Mouse (Mus musculus): ENCODE results near the gene Cpne5. TPM values are rescaled to one million over a fixed set of nuclear protein-coding genes. Genes with fewer than 3 reads are reported as not detected.

The Cpne5 gene
- polyA plus RNA-seq, 2 experiments: 14.7 TPM

DNA sequence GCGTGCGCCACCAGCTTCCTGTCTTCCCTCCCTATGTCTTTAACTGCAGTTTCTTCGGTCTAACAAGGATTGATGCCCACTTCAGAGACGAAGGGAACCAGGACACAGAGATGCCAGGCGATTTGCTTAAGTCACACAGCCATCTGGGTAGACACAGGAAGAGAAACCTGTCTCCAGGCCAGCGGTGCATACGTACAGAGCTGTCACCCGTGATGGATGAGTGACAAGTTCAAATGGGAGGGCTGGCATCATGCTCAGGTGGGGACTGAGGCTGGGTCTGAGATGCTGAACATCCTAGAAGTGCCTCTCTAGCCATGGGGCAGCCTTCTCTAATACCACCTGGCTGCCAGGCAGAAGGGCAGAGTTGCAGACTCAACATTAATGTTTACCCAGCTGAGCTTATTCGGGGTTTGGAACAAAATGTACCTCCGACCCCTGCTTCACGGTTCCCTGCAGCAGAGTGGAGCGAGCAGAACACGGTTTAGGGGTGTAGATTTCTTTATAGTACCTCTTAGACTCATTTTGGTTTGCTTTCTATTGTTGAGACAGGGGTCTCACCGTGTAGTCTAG, 67.5 kb downstream of the Cpne5 start:
- peaks cover 2% of the 10 kb centered on the region; the same call in 1 of the 2 replicates for H3K4me1 ChIP-seq (ENCODE audit: control insufficient read depth, insufficient read depth, low read length)
- ATAC-seq (ENCODE audit: low FRiP score, low read depth): no peak
- H3K9ac ChIP-seq (ENCODE audit: low read depth, low read length, severe bottlenecking): no peak overlapping the region
- H3K36me3 ChIP-seq (ENCODE audit: control insufficient read depth, insufficient read depth, low read length): no peaks in the 10 kb centered on the region
- no peak overlapping the region for H3K4me2 ChIP-seq (replicated peaks; ENCODE audit: low read depth, low read length, severe bottlenecking)
- no peak overlapping the region for H3K4me3 ChIP-seq (replicated peaks; ENCODE audit: low read length)
- DNase-seq (ENCODE audit: low spot score): no peak
- H3K27me3 ChIP-seq (ENCODE audit: control insufficient read depth, insufficient read depth, low read length): no peaks in the 10 kb centered on the region
- no peak for TF ChIP-seq POLR2A (IDR thresholded peaks at IDR 0.05; ENCODE audit: borderline replicate concordance, extremely low read depth, insufficient read depth, insufficient read length)
- 72% methylated on average over 14 of the region's 14 CpGs for WGBS
- H3K9me3 ChIP-seq (ENCODE audit: control insufficient read depth, low read length): no peaks in the 10 kb centered on the region
- no peak overlapping the region for H3K27ac ChIP-seq (replicated peaks; ENCODE audit: low read depth, low read length)

DNA sequence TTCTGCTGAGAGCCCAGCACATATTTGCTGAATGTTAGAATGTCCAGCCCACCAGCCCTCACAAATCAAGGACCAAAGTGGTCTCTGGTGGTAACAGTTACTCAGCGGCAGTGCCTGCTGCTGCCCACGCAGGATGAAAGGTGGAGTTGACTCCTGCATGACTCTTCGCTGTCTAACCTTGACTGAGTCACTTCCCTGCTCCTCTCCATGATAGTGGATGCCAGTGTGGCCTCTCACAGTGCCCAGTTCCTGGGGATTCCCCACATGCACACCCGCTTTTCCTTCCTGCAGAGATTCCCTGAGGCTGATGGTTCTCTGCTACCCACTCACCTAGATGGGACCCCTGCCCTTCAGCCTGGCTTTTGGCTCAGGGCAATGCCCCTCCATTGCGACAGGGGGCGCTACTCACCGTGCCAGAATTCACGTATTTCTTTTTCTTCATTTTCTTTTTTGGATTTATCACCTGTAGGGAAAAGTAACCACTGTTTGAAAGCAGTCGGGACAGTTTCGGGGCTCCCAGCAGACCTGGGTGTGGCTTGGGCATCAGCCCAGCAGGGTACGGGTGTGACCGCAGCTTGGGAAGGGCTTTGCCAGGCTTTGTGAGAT, 68.9 kb downstream of the Cpne5 start:
- no peak for TF ChIP-seq POLR2A (IDR thresholded peaks at IDR 0.05; ENCODE audit: borderline replicate concordance, extremely low read depth, insufficient read depth, insufficient read length)
- Histone ChIP-seq H3K4me3 (replicated peaks; ENCODE audit: low read length) (no peak overlapping the region), H3K9ac (ENCODE audit: low read depth, low read length, severe bottlenecking) (no peak overlapping the region), H3K9me3 (ENCODE audit: control insufficient read depth, low read length) (no peaks in the 10 kb centered on the region), H3K27ac (replicated peaks; ENCODE audit: low read depth, low read length) (no peak overlapping the region), H3K4me2 (replicated peaks; ENCODE audit: low read depth, low read length, severe bottlenecking) (no peak overlapping the region), H3K27me3 (ENCODE audit: control insufficient read depth, insufficient read depth, low read length) (no peaks in the 10 kb centered on the region), H3K36me3 (ENCODE audit: control insufficient read depth, insufficient read depth, low read length) (no peaks in the 10 kb centered on the region), H3K4me1 (ENCODE audit: control insufficient read depth, insufficient read depth, low read length) (peaks cover 10% of the 10 kb centered on the region)
- 78% methylated on average over 12 of the region's 12 CpGs for WGBS
- DNase-seq (ENCODE audit: low spot score): no peak
- ATAC-seq (ENCODE audit: low FRiP score, low read depth): no peak

DNA sequence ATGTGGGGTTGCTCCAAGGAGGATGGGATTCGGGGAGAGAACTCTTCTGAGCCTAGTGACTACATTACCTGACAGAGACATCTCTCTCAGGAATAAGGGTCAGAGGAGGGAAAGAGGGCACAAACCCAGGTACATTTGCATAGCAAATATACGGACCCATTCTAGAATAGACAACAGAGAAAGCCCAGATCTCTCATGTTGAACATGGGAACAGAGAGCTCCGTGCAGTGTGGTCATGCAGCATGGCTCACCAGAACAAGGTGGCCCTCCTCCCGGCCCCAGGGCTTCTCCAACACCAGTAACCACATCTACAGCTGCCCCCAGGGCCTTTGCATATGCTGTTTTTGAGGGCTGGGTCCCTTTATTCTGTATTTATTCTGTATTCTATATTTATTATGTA, 69.5 kb downstream of the Cpne5 start:
- no peak for TF ChIP-seq POLR2A (IDR thresholded peaks at IDR 0.05; ENCODE audit: borderline replicate concordance, extremely low read depth, insufficient read depth, insufficient read length)
- H3K4me1 ChIP-seq (ENCODE audit: control insufficient read depth, insufficient read depth, low read length): peaks cover 10% of the 10 kb centered on the region
- H3K9ac ChIP-seq (ENCODE audit: low read depth, low read length, severe bottlenecking): no peak overlapping the region
- H3K4me3 ChIP-seq (replicated peaks; ENCODE audit: low read length): no peak overlapping the region
- DNase-seq (ENCODE audit: low spot score) (no peak), ATAC-seq (ENCODE audit: low FRiP score, low read depth) (no peak)
- no peaks in the 10 kb centered on the region for H3K9me3 ChIP-seq (ENCODE audit: control insufficient read depth, low read length)
- no peak overlapping the region for H3K27ac ChIP-seq (replicated peaks; ENCODE audit: low read depth, low read length)
- H3K4me2 ChIP-seq (replicated peaks; ENCODE audit: low read depth, low read length, severe bottlenecking): no peak overlapping the region
- WGBS: 82% methylated on average over 4 of the region's 4 CpGs
- H3K27me3 ChIP-seq (ENCODE audit: control insufficient read depth, insufficient read depth, low read length): no peaks in the 10 kb centered on the region
- H3K36me3 ChIP-seq (ENCODE audit: control insufficient read depth, insufficient read depth, low read length): no peaks in the 10 kb centered on the region

DNA sequence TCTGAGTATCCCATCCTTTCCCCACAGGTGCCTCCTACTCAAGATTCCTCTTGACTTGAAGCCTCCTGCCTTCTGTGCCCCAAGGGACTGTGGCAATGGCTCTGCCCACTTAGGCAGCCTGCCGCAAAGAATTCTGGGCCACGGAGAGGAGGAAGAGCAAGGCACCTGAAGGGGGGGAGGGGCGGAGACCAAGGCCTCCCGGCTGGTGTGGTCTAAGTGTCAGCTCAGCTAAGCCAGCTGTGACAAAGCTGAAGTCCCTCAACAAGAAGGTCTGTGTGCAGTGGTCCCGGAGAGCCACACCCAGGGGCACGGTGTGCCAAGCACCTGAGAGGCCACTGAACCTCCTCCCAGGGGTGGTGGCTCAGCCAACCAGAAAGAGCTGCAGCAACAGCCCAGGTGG, 70.6 kb downstream of the Cpne5 start:
- H3K36me3 ChIP-seq (ENCODE audit: control insufficient read depth, insufficient read depth, low read length): no peaks in the 10 kb centered on the region
- no peaks in the 10 kb centered on the region for H3K9me3 ChIP-seq (ENCODE audit: control insufficient read depth, low read length)
- WGBS: 67% methylated on average over 6 of the region's 6 CpGs
- no peak for DNase-seq (ENCODE audit: low spot score)
- H3K27ac ChIP-seq (replicated peaks; ENCODE audit: low read depth, low read length): no peak overlapping the region
- H3K4me2 ChIP-seq (replicated peaks; ENCODE audit: low read depth, low read length, severe bottlenecking): no peak overlapping the region
- TF ChIP-seq POLR2A (IDR thresholded peaks at IDR 0.05; ENCODE audit: borderline replicate concordance, extremely low read depth, insufficient read depth, insufficient read length): no peak
- no peak for ATAC-seq (ENCODE audit: low FRiP score, low read depth)
- no peak overlapping the region for H3K4me3 ChIP-seq (replicated peaks; ENCODE audit: low read length)
- H3K4me1 ChIP-seq (ENCODE audit: control insufficient read depth, insufficient read depth, low read length): peaks cover 10% of the 10 kb centered on the region
- H3K27me3 ChIP-seq (ENCODE audit: control insufficient read depth, insufficient read depth, low read length): no peaks in the 10 kb centered on the region
- no peak overlapping the region for H3K9ac ChIP-seq (ENCODE audit: low read depth, low read length, severe bottlenecking)

DNA sequence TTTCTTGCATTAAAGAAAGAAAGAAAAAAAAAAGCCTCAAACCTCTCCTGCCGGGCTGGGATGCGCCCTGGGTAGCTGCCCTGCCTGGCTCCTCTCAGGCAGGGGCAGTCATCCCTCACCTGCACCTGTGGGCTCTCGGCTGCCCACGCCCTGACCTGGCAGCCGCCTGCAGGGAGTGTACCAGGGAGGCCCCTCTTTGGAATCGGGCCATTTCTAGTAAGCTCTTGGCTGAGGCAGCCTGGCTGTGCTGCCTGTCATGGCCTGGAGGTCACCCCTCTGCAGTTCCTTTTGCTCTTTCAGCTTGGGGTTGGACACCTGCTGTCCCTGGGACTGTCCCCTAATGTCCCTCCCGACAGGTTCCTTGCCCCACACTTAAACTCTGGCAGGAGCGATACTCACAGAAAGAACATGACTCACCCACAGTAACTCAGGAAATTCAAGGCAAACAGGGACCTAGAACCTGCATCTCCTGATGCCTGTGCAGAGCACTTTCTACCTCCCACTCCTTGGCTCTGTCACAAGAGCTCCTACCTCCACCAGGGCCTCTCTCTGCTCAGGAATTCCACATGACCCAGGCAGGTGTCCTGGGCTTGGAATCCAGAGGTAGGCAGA, 71.9 kb downstream of the Cpne5 start:
- Histone ChIP-seq H3K9ac (ENCODE audit: low read depth, low read length, severe bottlenecking) (no peak overlapping the region), H3K9me3 (ENCODE audit: control insufficient read depth, low read length) (peaks cover 6% of the 10 kb centered on the region), H3K4me3 (replicated peaks; ENCODE audit: low read length) (no peak overlapping the region), H3K4me2 (replicated peaks; ENCODE audit: low read depth, low read length, severe bottlenecking) (no peak overlapping the region), H3K27ac (replicated peaks; ENCODE audit: low read depth, low read length) (no peak overlapping the region), H3K36me3 (ENCODE audit: control insufficient read depth, insufficient read depth, low read length) (no peaks in the 10 kb centered on the region), H3K27me3 (ENCODE audit: control insufficient read depth, insufficient read depth, low read length) (no peaks in the 10 kb centered on the region), H3K4me1 (ENCODE audit: control insufficient read depth, insufficient read depth, low read length) (peaks cover 10% of the 10 kb centered on the region)
- no peak for TF ChIP-seq POLR2A (IDR thresholded peaks at IDR 0.05; ENCODE audit: borderline replicate concordance, extremely low read depth, insufficient read depth, insufficient read length)
- DNase-seq (ENCODE audit: low spot score) (no peak), ATAC-seq (ENCODE audit: low FRiP score, low read depth) (no peak)
- 48% methylated on average over 8 of the region's 8 CpGs for WGBS

Data from limb, embryonic 14.5 days (tissue).